Mouse (Mus musculus): Measurements from ENCODE around the gene Dydc1.
"Not testable (repeated sequence)": the region's sequence is repeated elsewhere in the genome, so short reads cannot be mapped to it uniquely, and the experiment has no call there.

The Dydc1 gene

DNA sequence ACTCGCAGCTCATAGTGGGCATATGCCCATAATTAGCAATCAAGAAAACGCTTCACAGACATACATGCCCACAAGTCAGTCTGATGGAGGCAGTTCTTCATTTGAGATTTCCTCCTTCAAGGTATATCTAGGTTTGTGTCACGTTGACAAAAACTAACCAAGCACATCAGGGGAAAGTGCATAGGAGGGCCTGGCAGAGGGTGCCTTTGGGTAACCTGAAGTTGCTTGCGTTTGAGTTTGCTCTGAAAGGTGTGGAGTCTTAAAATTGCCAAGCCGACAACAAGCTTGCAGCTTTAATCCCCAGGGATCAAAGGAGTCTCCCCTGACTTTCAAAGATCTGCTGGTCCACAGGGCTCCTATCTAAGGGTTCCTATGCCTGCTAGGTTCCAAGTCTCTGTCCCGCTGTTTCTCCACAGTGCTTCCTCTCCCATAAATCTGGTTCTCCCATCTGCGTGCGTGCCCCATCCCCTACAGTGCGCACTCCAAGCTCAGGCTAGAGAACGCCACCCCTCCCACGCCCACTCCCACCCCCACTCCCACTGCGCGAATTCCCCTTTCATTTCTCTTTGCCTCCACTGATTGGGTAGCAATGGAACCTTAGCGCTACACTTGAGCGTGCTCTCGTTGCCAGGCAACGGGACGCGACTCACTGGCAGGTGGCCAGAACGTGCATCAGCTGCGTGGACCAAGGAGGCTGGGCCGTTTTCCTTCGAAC is at the start of gene Dydc1:
Dydc1 (plus strand) TSS at position 683 of the 715 bp plus-strand sequence.
- no peak for DNase-seq

DNA sequence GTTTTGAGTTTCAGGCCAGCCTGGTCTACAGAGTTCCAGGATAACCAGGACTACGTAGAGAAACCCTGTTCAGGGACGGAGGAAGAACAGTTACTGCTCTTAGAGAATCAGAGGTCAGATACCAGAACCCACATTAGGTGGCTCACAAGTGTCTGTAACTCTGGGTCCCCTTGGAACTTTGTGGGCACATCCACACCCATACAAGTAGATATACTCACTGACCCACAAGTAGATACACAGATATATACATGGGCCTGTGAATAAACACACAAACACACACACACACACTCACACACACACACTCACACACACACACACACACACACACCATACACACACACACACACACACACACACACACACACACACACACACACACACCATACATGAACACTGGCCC is 47.6 kb upstream of the Dydc1 start:
- no peak for DNase-seq

- no peak for DNase-seq
These were observed 47.0 kb upstream of the Dydc1 start for GRCm38 (mm10) chr14:41025594-41026284.

DNA sequence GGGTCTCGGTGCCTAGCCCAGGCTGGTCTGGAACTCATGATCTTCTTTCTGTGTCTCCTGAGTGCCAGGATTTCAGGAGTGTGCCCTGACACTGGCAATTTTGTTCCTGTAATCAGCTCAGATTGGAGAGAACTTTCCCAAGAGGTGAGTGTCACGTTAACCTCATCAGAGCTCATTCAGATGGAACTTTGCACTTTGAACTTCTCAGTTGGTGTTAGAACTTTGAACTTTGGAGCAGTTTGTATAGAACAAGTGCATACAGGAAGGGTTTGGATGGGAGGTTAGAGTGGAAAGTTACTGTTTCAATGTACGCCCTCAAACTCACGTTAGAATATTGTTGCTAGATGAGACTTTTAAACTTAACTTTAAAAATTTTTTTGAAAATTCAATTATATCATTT is 43.4 kb upstream of the Dydc1 start:
- no peak for DNase-seq

- no peak for DNase-seq
These were observed 41.7 kb upstream of the Dydc1 start for GRCm38 (mm10) chr14:41030989-41031513.

DNA sequence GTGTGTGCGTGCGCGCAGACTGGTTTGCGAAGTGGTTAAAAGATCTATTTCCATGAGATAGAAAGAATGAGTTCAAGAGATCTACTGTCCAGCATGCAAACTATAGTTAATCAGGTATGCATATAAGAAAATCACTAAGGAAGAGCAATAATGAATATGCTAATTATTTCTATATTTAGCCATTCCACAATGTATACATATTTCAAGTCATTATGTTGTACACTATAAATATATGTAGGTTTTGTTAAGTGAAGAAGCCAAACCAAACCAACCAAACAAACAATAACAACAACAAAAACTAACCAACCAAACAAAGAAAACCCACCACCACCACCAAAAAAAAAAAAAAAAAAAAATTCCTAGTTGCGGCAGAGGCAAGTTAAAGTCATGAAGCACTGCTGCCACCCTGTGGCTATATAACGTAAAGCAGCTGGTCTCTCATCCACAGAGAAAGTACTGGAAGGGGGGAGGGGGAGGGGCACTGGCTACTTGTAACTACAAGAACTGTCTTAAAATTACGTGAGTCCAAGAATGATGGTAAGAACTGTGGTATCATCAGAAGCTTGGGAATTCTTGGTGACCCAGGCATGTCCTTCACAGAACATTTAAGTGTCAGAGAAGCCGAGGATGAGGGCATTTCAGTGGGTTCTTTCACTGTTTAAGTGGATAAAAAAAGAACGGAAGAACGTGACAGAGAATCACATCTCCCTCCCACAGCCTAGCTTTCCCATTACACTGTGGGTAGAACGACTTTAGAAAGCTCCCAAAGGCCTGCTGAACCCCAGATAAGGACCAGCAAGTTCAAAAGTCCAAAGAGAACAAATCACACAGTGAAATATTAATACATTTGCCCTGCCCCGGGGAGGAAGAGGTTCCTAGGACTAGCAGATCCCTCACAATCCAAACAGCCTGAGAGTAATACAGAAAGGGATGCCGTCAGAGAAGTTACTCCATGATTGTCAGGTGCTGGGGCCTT is 39.3 kb upstream of the Dydc1 start:
- peak; percentile 51 for DNase-seq

DNA sequence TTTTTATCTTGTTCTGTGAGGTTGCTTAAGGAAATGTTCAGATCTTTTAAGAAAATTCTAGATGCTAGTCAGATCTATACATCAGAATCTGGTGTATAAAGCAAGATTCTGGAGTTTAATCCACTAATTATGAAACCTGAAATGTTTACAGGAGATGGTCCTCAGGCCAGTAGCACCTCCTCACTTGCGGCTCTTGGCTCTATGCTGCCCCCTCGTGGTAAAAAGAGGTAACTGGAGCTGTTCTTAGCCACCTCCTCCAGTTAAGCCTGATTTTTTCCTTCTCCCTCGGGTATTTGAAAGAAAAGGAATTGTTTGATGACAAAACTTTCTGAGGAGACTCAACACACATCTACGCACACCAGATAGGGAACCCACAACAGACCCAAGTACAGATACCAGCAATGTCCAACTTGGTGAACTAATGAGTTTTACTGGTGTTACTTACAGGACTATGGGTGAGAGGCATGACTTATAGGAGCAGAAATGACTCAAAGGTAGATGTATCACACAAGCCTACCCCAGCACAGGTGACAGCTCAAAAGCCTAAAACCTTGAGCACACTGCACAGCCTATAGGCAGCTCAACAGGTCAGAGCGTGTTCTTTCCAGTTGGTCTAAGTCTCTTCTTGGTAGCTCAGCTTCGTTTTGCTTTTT is 37.4 kb upstream of the Dydc1 start:
- peak; percentile 52 for DNase-seq

GRCm38 (mm10) chr14:41047402-41047801 is 25.3 kb upstream of the Dydc1 start:
- DNase-seq = no peak

- DNase-seq = no peak
These were observed 22.2 kb upstream of the Dydc1 start for GRCm38 (mm10) chr14:41050471-41050870.

DNA sequence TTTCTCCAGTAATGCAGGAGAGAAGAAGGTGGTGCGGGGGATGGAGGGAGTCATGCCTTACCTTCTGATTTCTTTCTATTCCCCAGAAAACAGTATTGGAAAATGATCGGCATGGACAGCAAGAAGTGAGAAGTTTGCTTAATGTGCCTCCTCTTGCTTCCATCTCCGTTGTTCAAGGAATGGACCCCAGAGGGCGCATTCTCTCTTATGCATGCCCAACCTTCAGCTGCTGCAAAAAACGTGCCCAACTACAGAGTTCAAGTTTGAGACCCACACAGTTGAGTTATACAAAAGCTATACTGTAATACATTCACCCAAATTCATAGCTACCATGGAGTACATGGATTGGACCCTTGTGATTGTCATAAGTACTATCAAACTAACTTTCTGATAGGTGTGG is 20.2 kb upstream of the Dydc1 start:
- DNase-seq = no peak

- DNase-seq = not testable (repeated sequence)
These were observed 19.5 kb upstream of the Dydc1 start for GRCm38 (mm10) chr14:41053190-41053589.

- DNase-seq = no peak
These were observed 7.5 kb upstream of the Dydc1 start for GRCm38 (mm10) chr14:41065168-41065567.

DNA sequence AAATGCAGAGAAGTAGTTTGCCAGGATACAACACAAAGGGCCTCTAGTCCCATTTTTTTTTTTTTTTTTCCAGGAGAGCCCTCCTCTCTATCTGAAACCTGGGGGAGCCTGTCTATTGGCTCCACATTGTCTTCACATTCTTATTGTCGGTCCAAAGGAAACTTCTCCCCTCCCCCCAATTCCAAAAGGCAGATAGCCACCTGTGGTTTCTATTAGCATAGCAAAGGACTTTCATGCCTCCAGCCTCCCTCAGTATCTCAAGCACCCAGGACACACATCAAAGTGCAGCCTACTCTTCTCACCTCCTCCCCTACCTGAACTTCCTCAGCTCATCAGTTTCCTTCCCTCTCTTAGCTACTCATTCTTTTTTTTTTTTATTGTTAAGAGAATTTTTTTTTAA is 6.3 kb upstream of the Dydc1 start:
- no peak for DNase-seq

- DNase-seq = no peak
These were observed 3.6 kb upstream of the Dydc1 start, which contains the start of gene Dydc2 for GRCm38 (mm10) chr14:41069108-41069507. Gene Dydc2, minus strand, starts transcription at chr14:41069208.

- no peak for DNase-seq
These were observed 2.4 kb upstream of the Dydc1 start for GRCm38 (mm10) chr14:41070343-41070742.

GRCm38 (mm10) chr14:41072944-41073275 is 199 bp downstream of the Dydc1 start:
- peak; percentile 18 for DNase-seq

GRCm38 (mm10) chr14:41082408-41082807 is 9.7 kb downstream of the Dydc1 start:
- no peak for DNase-seq

DNA sequence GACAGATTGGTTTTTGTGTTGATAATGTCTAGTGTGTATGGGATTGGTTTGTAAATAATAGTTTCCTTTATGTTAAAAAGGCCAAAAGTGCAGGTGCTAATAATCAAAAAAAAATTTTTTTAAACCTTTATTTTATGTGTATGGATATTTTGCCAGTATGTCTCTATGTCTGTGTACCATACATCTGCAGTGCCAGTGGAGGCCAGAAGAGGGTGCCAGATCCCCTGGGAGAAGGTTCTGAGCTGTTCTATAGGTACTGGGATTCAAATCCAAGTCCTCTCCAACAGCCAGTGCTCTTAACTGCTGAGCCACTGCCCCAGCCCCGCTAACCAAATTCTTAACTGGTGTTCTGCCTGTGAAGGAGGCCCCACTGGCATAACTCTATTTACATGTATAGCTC is 14.8 kb downstream of the Dydc1 start:
- DNase-seq = no peak

GRCm38 (mm10) chr14:41090777-41091176 is 18.1 kb downstream of the Dydc1 start:
- no peak for DNase-seq

- DNase-seq = no peak
These were observed 21.4 kb downstream of the Dydc1 start for GRCm38 (mm10) chr14:41094114-41094513.

DNA sequence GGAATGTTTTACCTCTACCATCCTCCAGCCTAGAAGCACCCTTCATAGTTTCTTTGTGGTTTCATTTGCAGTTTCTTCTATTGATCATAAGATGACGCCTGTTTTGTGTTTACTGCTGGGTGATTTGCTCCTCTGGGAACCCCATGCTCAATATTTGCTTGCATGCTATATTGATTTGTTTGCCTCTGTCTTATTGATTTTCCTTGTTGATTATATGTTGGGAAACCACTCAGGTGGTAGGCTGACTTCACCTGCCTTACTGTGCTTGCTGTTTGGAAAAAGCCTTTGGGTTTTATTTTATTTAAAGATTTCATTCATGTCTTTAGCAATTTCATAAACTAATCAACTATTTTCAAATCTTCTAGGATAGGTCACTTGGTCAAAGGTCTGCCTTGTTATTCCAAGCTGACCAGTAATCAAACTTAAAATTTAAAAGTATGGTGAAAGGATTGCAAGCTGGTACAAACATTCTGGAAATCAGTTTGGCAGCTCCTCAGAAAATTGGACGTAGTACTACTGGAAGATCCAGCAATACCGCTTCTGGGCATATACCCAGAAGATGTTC is 23.7 kb downstream of the Dydc1 start:
- no peak for DNase-seq

DNA sequence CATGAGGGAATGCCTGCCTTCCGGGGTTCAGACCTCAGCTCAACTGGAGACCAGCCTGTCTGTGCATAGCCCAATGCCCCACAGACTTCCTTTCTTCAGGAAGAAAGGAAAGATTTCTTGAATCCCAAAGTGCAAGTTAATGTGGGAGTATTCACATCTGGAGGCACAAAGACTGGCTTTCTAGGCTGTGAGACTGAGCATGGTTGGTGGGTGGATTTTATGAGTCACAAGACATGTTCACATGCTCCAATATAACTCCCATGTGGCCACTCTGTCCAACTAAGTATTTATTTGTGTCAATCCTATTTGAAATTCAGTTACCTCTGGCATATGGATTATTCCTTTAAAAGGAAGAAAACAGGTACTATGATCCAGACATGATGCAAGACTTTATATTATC is 26.0 kb downstream of the Dydc1 start:
- DNase-seq = no peak
